Mouse (Mus musculus) frontal cortex, adult 2 months (tissue): ENCODE measurements around the gene Nubpl. TPM values are rescaled to one million over a fixed set of nuclear protein-coding genes. Genes with fewer than 3 reads are reported as not detected.
"Not testable (repeated sequence)": the region's sequence is repeated elsewhere in the genome, so short reads cannot be mapped to it uniquely, and the experiment has no call there.

ENCODE experiments used
- DNase-seq, 2 experiments: peaks; one replicate each; pipeline ENCODE4 v3.0.0; 2022; ENCODE audit warnings: low spot score in 1 of 2; ENCODE audit errors: extremely low spot score in 1 of 2
- polyA plus RNA-seq: library from polyadenylated mRNA; depleted of rRNA; stranded (reverse); fragments of >200 nt; gene quantifications from 2 replicates; pipeline ENCODE4 v1.2.3, GENCODE M21; 2012

Gene Nubpl
- polyA plus RNA-seq, 1 experiment, result 4.0 TPM

DNA sequence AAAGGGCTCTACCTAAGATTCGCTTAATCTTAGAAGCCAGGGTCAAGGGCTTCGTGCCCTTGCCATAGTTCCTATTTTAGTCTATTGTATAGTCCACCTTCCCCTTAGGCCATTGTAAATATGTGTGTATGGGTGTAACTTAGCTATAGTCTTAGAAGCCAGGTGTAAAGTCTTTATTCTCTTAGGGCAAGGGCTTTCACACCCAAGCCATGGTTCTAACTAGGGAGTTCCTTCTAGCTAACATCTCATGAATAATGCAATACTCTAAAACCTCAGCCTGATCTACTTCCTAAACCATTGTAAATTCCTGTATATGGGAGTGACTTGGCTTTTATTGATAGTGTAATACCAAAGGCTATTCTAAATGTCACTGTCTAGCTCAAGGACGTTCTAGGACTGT is 134.4 kb downstream of the Nubpl start:
- DNase-seq, result not testable (repeated sequence)

DNA sequence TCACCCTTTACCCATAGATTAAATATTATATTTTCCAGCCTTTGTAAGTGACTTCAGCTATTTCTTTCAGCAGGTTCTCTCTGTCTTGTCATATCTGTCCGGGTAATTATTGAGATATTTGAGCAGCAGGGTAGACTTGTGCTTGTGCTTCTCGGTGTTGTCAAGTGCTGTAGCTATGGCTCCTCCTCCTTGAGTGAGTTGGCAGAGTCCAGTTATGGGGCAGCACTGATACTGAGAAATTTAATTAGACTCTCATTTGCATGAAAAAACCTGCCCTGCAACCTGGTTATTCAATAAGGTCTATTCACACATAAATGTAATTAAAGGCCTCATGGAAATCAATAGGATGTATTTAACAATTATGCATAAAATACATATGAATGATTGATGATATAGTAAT is 145.2 kb downstream of the Nubpl start:
- no peak for DNase-seq

DNA sequence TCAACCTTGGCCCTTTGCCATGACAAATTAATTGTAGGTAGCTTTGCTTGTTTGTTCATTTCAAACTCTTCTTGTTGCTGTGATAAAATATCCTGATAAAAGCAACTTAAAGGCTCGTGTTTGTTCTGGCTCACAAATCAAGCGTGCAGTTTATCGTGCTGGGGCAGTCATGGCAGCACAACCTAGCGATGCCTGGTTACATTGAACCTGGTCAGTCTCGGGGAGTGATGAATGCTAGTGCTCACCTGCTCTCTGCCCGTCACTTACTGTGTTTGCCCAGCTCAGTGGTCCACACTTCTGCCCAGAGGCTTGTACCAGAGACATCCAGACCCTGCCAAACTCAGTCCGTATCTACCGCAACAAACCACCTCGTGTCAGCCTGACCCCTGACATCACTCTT is 149.9 kb downstream of the Nubpl start:
- DNase-seq, result no peak

DNA sequence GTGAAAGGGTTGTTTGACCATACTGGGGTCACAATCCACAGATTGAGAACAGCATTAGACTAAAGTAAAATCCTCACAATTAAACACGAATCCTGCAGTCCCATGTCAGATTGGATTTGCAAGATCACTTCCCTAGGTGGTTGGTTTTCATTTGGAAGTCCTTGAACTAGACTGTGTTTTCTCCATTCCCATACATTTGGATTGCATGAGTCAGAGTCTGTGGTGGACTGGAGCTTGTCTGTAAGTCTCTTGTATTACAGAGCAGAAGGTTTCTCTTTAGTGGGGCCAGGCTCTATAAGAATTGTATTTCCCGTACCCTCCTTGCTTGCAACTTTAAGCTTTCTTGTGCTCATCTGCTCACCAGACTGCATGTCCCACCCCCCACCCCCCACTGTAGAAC is 151.0 kb downstream of the Nubpl start:
- no peak for DNase-seq

DNA sequence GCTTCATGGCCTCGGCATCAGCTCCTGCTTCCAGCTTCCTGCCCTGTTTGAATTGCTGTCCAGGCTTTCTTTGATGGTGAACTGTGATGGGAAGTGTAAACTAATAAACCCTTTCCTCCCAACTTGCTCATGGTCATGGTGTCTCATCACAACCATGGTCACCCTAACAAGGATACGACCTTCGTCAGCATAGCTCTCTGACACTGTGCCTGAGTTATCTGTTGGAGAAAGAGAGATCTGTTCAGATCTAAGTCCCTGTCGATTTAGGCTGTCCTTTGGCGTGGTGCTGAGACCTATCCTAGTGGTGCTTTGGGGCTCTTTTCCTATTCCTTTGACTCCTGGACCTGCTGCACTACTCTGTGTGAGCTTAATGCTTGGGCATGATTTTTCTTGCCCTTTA is 156.6 kb downstream of the Nubpl start:
- DNase-seq, result no peak

DNA sequence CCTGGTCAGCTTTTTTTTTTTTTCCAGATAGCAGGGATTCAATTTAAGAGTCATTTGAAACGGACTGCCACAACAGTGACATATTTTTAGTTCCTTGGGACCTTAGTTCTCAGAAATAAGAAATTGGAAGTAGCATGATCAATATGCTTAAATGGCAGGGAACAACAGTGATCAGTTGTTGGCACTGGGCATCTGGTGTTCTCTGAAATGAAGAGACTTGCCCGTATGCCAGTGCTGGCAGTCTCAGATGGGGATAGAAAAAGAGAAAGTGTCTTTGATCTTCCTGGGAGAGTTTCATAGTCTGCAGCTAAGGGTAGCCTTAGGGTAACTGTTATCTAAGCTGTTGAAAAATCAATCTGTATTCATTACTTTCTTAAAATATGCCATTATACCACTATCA is 170.6 kb downstream of the Nubpl start:
- no peak for DNase-seq

DNA sequence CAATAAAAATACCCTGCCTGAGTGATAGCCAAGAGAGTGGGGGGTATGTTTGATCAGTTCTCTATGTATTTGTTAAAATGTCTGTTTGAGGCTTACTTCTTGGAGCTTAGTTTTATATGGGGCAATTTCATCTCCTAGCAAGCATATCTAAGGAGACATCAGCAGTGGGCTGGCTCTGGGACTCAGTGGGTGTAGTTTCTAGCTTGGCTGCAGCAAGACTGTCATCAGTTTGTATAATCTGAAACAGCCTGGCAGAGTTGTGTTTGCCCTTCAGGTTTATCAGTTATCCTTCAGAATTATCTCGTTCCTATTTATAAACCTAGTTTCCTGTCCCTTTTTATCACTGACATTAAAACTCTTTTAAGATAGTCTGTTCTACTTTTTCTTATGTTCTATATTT is 175.3 kb downstream of the Nubpl start:
- peak in 1 of 2 experiments; percentile 30 for DNase-seq

DNA sequence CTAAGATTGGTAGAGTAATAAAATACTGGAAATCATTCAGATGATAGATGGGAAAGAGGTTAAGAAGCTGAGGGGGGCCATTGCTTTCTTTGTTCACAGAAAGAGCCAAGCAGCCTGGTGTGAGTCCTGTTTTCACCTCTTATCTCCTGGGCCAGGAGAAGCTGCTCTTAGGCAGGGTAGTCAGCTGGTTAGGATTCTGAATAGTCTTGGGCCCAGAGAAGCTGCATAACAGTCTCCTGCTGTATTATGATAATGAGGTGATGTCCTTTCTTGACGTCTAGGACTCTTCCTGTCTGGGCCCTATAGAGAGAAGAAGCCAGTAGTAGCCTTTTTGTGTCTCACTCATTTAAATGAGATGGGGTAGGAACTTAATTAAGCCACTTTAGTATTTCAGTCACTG is 178.8 kb downstream of the Nubpl start:
- DNase-seq, result no peak

DNA sequence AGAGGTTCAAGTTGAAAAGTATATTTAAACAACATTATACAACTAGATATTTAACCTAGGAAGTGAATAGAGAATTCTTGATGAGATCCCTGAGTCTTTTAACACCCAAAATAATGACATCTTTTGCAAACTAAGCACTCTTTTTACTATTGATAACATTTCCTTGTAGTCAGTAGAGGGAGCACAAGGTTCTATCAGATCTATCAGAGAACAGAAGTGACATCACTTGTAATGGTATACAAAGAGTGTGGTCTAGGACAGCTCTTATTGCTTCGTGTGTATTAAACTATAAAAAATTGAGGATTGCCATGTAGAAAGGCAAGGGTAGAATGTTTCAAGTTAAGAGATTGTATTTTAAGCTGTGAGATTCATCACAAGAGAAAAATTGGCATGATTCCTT is 183.7 kb downstream of the Nubpl start:
- no peak for DNase-seq

DNA sequence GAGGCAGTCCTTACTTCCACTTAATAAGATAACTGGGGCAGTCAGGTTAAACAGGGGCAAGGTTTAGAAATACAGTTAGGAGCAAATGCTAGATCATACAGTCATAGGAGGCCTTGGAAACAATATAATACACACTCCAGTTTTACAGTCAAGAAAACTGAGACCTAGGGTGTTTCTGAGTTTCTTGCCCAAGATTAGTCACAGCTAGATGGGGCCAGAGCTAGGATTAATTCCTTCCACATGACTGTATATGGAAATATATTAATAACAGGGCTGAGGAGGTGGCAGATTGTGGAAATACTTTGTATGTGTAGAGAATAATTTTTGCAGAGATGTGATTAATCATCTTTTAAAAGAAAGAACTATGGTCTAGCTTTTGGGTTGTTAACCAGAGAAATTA is 186.9 kb downstream of the Nubpl start:
- DNase-seq, result no peak

DNA sequence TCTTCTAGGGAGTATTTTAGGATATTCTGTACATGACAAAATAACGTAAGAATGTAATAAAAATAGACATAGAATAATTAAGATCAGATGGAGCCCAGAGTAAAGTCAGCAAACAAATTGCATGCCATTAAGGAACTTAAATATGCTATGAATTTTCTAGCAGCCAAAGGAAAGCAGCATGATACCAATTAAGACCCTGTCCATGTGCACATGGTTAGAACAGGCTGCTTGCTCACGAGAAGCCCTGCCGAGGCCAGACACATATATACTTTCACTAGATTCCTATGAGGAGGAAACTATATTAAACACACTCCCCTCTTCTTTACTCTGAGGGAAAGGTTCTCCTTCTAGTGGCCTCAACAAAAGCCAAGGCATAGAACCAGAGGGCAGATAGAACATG is 189.3 kb downstream of the Nubpl start:
- DNase-seq, result no peak

DNA sequence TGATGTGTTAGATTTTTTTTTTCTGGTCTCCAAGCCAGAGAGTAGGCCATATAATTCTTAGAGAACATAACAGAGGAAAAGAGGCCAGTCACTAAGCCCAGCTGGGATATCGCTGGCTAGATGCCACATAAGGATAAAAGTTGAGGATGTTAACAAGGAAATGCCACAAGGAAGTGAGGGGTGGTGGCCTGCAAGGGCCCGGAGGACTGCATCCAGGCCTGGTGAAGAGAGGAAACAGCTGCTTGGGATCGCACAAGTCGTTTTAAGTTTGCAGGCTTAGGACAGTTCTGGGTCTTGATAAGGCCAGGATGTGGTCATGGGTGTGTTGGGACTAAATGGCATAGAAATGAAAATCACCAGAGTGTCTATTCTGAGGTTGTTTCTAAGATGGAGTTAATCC is 191.0 kb downstream of the Nubpl start:
- no peak for DNase-seq

DNA sequence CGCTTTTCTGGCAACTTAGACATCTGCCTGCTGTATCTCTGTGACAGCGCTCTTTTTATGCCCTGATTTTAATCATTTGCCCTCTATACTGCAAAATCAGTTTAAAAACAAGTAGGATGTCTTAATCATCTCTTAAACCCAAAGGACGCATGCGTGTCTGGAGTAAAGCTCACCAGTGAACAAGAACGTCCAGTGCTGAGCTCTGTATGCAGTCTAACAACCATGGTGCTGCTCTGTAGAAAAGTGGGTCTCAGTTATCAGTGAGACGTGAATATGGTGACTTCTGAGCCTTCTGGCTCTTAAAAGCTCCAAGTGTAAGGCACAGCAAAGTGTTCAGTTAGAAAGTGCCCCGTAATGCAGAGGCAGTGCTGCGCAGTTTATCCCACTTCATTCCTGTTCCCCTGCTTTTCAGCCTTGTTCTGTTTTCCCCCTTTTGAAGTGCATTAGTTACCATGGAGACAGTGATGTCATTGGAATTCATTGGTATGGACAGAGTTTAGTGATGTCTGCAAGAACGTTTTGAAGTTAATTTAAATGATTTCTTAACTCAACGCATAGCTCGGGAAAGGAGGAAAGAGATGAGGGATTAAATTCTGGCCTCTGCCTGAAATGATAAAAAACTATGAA is 191.5 kb downstream of the Nubpl start:
- peak in 1 of 2 experiments; percentile 25 for DNase-seq

DNA sequence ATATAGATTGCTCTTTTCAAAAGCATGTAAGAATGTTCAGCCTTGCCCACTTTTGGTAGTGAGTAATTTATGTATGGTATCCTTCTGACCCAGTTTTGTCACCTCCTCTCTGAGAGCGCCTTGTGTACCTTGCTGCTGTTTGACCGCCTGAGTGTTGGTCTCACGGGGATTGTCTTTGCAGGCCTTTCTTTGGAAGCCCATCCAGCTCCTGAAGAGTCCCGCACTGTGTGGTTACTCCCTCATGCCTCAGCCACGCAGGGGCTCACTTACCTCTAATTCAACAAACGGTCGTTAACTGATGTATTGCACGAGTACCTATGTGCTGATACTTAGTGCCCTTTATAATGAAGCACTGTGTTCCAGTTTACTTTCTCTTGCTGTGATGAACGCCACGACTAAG is 192.1 kb downstream of the Nubpl start:
- no peak for DNase-seq

DNA sequence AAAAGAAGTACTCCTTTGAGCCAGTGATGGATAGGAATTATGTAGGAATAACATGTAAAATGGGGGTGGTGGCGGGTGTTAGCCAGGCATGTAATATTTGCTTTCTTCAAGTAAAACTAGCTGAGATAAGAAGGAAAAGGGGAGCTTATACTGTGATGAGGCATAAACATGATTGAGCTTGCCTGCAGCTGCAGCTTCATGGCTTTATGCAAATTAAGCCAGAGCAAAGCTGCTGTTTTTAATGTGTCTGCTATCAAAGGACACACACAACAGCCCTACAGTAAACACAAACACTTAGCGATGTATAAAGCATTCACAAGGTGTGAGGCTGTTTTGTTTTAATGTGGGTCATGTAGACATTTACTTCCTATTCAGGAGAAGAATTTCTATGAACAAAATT is 196.4 kb downstream of the Nubpl start:
- DNase-seq, result no peak

DNA sequence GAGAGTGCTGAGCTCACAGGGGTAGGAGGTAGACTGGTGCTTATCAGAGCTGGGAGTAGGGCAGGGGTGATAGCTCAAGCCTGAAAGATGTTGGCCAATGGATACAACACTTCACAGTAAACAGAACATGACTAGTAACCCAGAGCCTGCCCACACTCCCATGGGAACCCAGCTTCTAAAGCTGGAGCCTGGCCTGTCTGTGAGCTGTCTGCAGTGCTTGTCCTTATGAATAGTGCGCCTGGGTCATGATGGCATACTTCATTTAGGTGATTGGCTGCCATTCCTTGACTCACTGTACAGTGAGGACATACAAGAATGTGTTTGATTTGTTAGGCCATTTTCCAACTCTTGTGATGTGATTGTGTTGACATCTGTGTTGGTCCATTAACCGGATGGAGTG is 200.5 kb downstream of the Nubpl start:
- no peak for DNase-seq

DNA sequence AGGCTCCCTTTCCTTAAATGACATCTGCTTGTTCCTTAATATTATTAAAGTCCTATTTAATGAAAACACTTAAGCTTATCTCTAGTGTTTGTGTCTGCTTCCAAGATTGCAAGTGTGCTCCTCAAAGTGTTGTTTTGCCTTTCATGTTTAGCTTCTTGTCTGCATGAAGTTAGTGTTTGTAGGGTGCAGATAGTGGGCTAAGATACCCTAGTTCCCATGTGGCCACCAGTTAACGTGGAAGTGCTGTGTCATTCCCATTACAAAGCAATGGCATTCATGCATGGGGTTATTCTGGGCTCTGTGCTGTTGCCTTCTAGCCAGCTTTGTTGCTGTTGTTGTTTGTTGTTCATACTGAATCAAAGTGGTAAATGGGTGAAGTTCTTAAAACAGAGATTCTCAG is 201.1 kb downstream of the Nubpl start:
- DNase-seq, result no peak

DNA sequence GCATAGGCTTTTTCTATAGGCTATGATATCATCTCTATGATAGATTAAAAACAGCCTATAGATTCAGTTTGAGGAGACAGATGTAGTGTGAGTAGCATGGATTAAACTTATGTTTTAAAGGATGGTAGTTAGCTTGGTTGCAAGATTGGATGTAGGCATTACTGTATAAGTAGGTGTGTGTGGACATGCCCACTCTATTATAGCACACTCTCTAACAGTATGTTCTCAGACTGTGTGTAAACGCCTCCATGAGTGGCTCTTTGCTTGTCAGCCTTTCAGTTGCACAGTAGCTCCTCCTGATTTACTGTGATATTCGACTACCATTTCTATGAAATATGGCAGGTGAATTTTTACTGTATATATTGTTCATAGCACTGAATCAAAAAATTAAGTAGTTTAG is 205.4 kb downstream of the Nubpl start:
- DNase-seq, result no peak

DNA sequence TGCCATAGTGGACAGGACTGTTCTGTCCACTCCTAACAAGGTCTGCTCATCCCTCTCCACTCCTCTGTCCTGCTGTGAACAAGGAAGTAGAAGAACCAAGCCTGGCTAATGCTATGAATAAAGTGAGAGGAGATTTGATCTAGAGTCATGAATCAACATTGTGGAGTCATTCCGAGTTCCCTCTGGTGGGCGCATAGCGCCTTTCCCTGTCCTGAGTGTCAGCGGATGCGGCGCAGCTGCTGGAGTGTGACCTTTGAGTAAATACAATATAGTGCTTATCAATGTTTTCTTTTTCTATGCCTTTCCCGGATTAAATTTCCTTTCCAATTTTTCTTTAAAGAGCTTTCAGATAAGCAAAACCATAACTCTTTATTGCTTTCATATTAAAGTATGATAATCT is 208.8 kb downstream of the Nubpl start:
- no peak for DNase-seq

DNA sequence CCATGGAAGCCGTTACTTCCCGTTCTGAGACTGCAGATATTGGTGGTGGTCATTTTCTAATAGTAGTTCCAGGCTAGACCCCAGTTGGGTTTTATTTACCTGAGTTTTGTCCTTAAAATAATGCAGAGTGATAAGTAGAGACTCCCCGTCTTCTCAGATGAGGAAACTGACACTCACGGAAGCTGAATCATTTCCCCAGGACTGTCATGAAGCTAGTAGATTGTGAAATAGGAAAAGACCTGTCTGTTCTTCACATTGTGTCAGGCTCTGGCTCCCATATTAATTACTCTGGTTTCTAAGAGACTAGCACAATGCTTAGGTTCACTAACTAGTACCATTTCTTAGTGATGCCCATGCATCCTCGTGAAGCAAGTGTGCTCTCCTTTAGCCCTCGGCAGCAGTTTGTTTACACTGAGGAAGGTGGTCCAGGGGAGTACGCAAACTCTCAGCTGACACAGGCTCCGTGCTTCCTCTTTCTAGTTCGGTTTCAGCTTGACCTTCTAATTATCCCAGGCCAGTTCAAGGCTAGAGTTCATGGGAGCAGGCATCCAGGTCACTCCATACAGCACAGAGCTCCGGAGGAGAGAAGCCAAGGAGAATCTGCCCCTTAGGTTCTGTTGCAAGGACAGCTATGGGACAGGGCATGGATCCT is 209.9 kb downstream of the Nubpl start:
- no peak for DNase-seq

DNA sequence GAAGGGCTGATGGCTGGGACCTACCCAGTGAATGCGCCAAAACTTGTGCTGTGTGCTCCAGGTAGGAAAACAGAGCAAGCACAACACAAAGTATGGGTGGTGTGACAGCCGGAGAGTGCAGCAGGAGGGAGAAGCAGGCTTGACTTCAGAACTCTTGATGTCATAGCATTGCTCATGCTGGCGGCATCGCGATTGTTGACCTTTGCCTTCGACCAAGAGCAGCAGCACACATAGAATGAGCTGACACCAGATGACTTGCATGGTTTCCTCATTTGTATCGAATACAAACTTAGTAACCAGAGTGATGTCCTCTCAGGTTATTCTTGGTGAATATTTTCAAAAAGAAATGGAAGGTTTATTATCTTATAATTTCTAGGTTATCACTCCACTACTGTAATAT is 211.1 kb downstream of the Nubpl start:
- no peak for DNase-seq

DNA sequence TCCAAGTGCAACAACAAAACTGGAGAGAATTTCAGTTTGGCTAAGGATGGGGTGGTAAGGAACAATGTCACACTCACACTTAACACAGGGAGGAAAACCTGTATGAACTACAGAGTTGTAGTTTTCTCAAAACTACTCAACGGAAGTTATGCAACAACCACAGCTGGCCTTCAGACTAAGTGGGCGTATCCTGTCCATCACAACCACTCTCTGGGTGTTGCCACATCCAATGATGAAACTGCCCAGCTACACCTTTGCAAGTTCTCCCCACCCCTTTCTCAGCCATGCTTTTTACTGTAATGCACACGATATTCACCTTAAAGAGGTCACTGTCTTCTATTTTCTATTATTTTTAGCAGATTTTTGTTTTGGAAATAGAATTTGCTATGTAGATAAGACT is 217.3 kb downstream of the Nubpl start:
- no peak for DNase-seq

DNA sequence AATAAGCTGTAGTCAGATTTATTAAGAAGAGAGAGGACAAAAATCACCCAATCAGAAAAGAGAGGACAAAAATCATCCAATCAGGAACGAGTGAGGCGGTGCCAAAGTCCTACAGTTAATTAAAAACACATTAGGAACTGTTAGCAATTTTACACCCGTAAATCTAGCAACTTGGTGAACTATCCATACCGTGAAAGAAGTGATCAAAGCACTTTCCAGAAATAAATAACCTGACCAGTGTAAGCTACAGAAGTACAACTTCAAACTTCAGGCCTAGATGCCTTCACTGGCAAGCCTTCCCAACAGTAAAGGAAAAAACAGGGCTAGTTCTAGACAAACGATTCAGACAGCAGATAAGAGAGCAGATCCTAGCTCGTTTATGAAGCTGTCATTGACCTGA is 220.1 kb downstream of the Nubpl start:
- no peak for DNase-seq
